Mouse (Mus musculus) hindbrain, embryonic 10.5 days (tissue): Measurements from ENCODE around the gene Plod1. TPM values are rescaled to one million over a fixed set of nuclear protein-coding genes. Genes with fewer than 3 reads are reported as not detected.

ENCODE experiments used
- DNase-seq: peaks from one replicate; pipeline ENCODE4 v3.0.0-alpha.2; 2017; ENCODE audit warnings: low spot score
- H3K27ac ChIP-seq: fragments of 300-500 bp; sonication (generic); 2 replicates; pipeline ENCODE4 v1.5.1; 2016; ENCODE audit warnings: mild to moderate bottlenecking, moderate library complexity
- H3K27me3 ChIP-seq: fragments of 300-500 bp; sonication (generic); 2 replicates; pipeline ENCODE4 v1.6.1; 2016; ENCODE audit warnings: mild to moderate bottlenecking; ENCODE audit not compliant: poor library complexity, insufficient read depth, severe bottlenecking
- H3K36me3 ChIP-seq: fragments of 300-500 bp; sonication (generic); 2 replicates; pipeline ENCODE4 v1.6.1; 2016; ENCODE audit warnings: mild to moderate bottlenecking, moderate library complexity
- H3K4me1 ChIP-seq: fragments of 300-500 bp; sonication (generic); replicated peaks from 2 replicates; pipeline ENCODE4 v1.6.1; 2016; ENCODE audit warnings: mild to moderate bottlenecking
- H3K4me3 ChIP-seq: fragments of 300-500 bp; sonication (generic); 2 replicates; pipeline ENCODE4 v1.5.1; 2016; ENCODE audit warnings: mild to moderate bottlenecking, moderate library complexity
- H3K9me3 ChIP-seq: fragments of 300-500 bp; sonication (generic); 2 replicates; pipeline ENCODE4 v1.6.1; 2016; ENCODE audit warnings: mild to moderate bottlenecking, moderate library complexity
- WGBS: fragments of 180-500 bp; shearing (Covaris S2); methylation state at CpG from one replicate; pipeline ENCODE4 v1.1.7; 2016; 5-methylcytosine and 5-hydroxymethylcytosine counted together
- polyA plus RNA-seq: library from polyadenylated mRNA; unstranded; fragments of >200 nt; fragmentation: Nextera tagmentation; extraction: Ambion mirVana; gene quantifications from 2 replicates; pipeline ENCODE4 v1.2.1, GENCODE M21; 2016

The Plod1 gene
- polyA plus RNA-seq, 1 experiment from 2014 or later = 30.5 TPM

- 54% methylated on average over 3 of the region's 3 CpGs for WGBS
- Histone ChIP-seq H3K4me1 (peaks cover 40% of the 10 kb centered on the region), H3K4me3 (no peak overlapping the region), H3K36me3 (peaks cover 26% of the 10 kb centered on the region; the same call in 1 of the 2 replicates), H3K27ac (no peak overlapping the region), H3K27me3 (peaks cover 8% of the 10 kb centered on the region; the same call in 1 of the 2 replicates), H3K9me3 (no peaks in the 10 kb centered on the region)
- no peak for DNase-seq
These were observed 2.4 kb downstream of the Plod1 start for GRCm38 (mm10) chr4:147934134-147934533.

- H3K9me3 ChIP-seq = no peaks in the 10 kb centered on the region
- no peak overlapping the region for H3K4me3 ChIP-seq
- WGBS = 97% methylated on average over 14 of the region's 14 CpGs
- H3K27ac ChIP-seq = no peak overlapping the region
- H3K36me3 ChIP-seq = peaks cover 34% of the 10 kb centered on the region; the same call in 1 of the 2 replicates
- H3K27me3 ChIP-seq = no peaks in the 10 kb centered on the region
- no peak for DNase-seq
- peaks cover 31% of the 10 kb centered on the region for H3K4me1 ChIP-seq
These were observed 5.6 kb downstream of the Plod1 start for GRCm38 (mm10) chr4:147930946-147931345.

GRCm38 (mm10) chr4:147928540-147928939 is 8.0 kb downstream of the Plod1 start:
- H3K27me3 ChIP-seq = no peaks in the 10 kb centered on the region
- no peaks in the 10 kb centered on the region for H3K9me3 ChIP-seq
- H3K27ac ChIP-seq = peak overlapping the region; percentile 72
- WGBS = 69% methylated on average over 7 of the region's 7 CpGs
- peaks cover 17% of the 10 kb centered on the region for H3K4me1 ChIP-seq
- DNase-seq = no peak
- H3K36me3 ChIP-seq = peaks cover 53% of the 10 kb centered on the region
- 0 out of 2 replicates have a peak overlapping the region, but pooled peaks have one; percentile 4 for H3K4me3 ChIP-seq

GRCm38 (mm10) chr4:147928136-147928535 is 8.4 kb downstream of the Plod1 start:
- peaks cover 57% of the 10 kb centered on the region for H3K36me3 ChIP-seq
- peak overlapping the region; percentile 72 for H3K27ac ChIP-seq
- no peaks in the 10 kb centered on the region for H3K9me3 ChIP-seq
- 11% methylated on average over 9 of the region's 9 CpGs for WGBS
- peaks cover 14% of the 10 kb centered on the region for H3K4me1 ChIP-seq
- no peaks in the 10 kb centered on the region for H3K27me3 ChIP-seq
- H3K4me3 ChIP-seq = 0 out of 2 replicates have a peak overlapping the region, but pooled peaks have one; percentile 4
- peak; percentile 35 for DNase-seq

GRCm38 (mm10) chr4:147927705-147928104 is 8.9 kb downstream of the Plod1 start:
- H3K27me3 ChIP-seq = no peaks in the 10 kb centered on the region
- peaks cover 62% of the 10 kb centered on the region for H3K36me3 ChIP-seq
- peak overlapping the region; percentile 72; the same call in 1 of the 2 replicates for H3K27ac ChIP-seq
- DNase-seq = peak; percentile 19
- no peaks in the 10 kb centered on the region for H3K9me3 ChIP-seq
- peaks cover 12% of the 10 kb centered on the region for H3K4me1 ChIP-seq
- H3K4me3 ChIP-seq = no peak overlapping the region
- 44% methylated on average over 8 of the region's 8 CpGs for WGBS

- 83% methylated on average over 11 of the region's 11 CpGs for WGBS
- DNase-seq = no peak
- Histone ChIP-seq H3K4me3 (no peak overlapping the region), H3K4me1 (peaks cover 9% of the 10 kb centered on the region), H3K27ac (no peak overlapping the region), H3K27me3 (no peaks in the 10 kb centered on the region), H3K36me3 (peaks cover 43% of the 10 kb centered on the region), H3K9me3 (no peaks in the 10 kb centered on the region)
These were observed 14.2 kb downstream of the Plod1 start for GRCm38 (mm10) chr4:147922341-147922740.

GRCm38 (mm10) chr4:147920973-147921372 is 15.6 kb downstream of the Plod1 start:
- no peaks in the 10 kb centered on the region for H3K9me3 ChIP-seq
- 30% methylated on average over 10 of the region's 10 CpGs for WGBS
- no peak overlapping the region for H3K4me3 ChIP-seq
- no peaks in the 10 kb centered on the region for H3K27me3 ChIP-seq
- no peak for DNase-seq
- no peak overlapping the region for H3K27ac ChIP-seq
- H3K36me3 ChIP-seq = peaks cover 48% of the 10 kb centered on the region
- peaks cover 9% of the 10 kb centered on the region for H3K4me1 ChIP-seq

GRCm38 (mm10) chr4:147918459-147919121 is 18.0 kb downstream of the Plod1 start:
- H3K4me1 ChIP-seq = peaks cover 9% of the 10 kb centered on the region
- H3K27ac ChIP-seq = no peak overlapping the region
- H3K4me3 ChIP-seq = no peak overlapping the region
- no peaks in the 10 kb centered on the region for H3K27me3 ChIP-seq
- peak; percentile 21 for DNase-seq
- WGBS = 56% methylated on average over 7 of the region's 7 CpGs
- peaks cover 37% of the 10 kb centered on the region for H3K36me3 ChIP-seq
- H3K9me3 ChIP-seq = no peaks in the 10 kb centered on the region

GRCm38 (mm10) chr4:147909486-147909885 is 27.1 kb downstream of the Plod1 start:
- H3K4me3 ChIP-seq = no peak overlapping the region
- no peak overlapping the region for H3K27ac ChIP-seq
- WGBS = 92% methylated on average over 5 of the region's 5 CpGs
- DNase-seq = no peak
- H3K36me3 ChIP-seq = peaks cover 22% of the 10 kb centered on the region
- no peaks in the 10 kb centered on the region for H3K9me3 ChIP-seq
- peaks cover 5% of the 10 kb centered on the region for H3K4me1 ChIP-seq
- H3K27me3 ChIP-seq = no peaks in the 10 kb centered on the region

GRCm38 (mm10) chr4:147906230-147906629 is 30.3 kb downstream of the Plod1 start:
- 78% methylated on average over 5 of the region's 5 CpGs for WGBS
- no peak overlapping the region for H3K4me3 ChIP-seq

GRCm38 (mm10) chr4:147905090-147905659 is 31.4 kb downstream of the Plod1 start:
- peak overlapping the region; percentile 99 for H3K27ac ChIP-seq
- H3K27me3 ChIP-seq = no peaks in the 10 kb centered on the region
- peaks cover 13% of the 10 kb centered on the region for H3K4me1 ChIP-seq
- WGBS = 3% methylated on average over 8 of the region's 8 CpGs
- peak overlapping the region; percentile 92 for H3K4me3 ChIP-seq
- no peak for DNase-seq
- peaks cover 30% of the 10 kb centered on the region for H3K36me3 ChIP-seq
- no peaks in the 10 kb centered on the region for H3K9me3 ChIP-seq

More at GRCm38 (mm10) chr4:147906230-147906629, 30.3 kb downstream of the Plod1 start:
- Histone ChIP-seq H3K4me1 (peaks cover 13% of the 10 kb centered on the region), H3K27ac (no peak overlapping the region), H3K9me3 (no peaks in the 10 kb centered on the region), H3K36me3 (peaks cover 21% of the 10 kb centered on the region), H3K27me3 (no peaks in the 10 kb centered on the region)
- no peak for DNase-seq

GRCm38 (mm10) chr4:147904313-147905089 is 32.1 kb downstream of the Plod1 start, which contains the start of gene Mfn2:
Gene Mfn2, minus strand, starts transcription at chr4:147904704.
- H3K36me3 ChIP-seq = peaks cover 34% of the 10 kb centered on the region
- peak within 1 kb of the TSS; percentile 99 for H3K27ac ChIP-seq
- DNase-seq = peak; percentile 90
- under 1% methylated on average over 59 of the region's 59 CpGs for WGBS
- peaks cover 13% of the 10 kb centered on the region for H3K4me1 ChIP-seq
- no peaks in the 10 kb centered on the region for H3K9me3 ChIP-seq
- H3K4me3 ChIP-seq = peak within 1 kb of the TSS; percentile 92
- H3K27me3 ChIP-seq = no peaks in the 10 kb centered on the region
